Mouse (Mus musculus) ovary, postnatal 14 days (tissue): Measurements from ENCODE around the gene Ewsr1.
"Not testable (repeated sequence)": the region's sequence is repeated elsewhere in the genome, so short reads cannot be mapped to it uniquely, and the experiment has no call there.

ENCODE experiments used
- DNase-seq: peaks from one replicate; pipeline ENCODE4 v3.0.0; 2022; ENCODE audit warnings: low spot score

The Ewsr1 gene

DNA sequence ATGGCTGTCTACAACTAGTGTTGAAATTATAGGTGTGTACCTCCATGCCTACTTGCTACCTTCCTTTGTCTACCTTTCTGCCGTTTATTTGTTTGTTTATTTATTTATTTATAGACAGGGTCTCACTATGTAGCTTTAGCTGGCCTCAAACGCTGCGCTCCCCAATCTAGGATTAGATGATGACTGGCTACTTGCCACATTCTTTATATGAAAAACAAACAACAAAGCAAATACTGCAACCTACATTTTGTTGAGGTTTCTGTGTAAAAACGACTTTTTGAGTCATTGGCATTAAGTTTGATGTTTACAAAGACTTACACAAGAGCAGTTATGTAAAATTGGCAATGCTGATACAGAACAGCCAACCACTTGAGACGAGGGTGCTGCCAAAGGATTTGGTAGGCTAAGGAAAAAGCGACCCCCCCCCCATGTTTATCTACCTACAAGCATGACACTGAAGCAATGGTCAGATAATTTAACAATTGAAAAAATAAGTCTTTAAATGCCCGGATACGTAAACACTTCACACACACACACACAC is 2.5 kb downstream of the Ewsr1 start:
- no peak for DNase-seq

DNA sequence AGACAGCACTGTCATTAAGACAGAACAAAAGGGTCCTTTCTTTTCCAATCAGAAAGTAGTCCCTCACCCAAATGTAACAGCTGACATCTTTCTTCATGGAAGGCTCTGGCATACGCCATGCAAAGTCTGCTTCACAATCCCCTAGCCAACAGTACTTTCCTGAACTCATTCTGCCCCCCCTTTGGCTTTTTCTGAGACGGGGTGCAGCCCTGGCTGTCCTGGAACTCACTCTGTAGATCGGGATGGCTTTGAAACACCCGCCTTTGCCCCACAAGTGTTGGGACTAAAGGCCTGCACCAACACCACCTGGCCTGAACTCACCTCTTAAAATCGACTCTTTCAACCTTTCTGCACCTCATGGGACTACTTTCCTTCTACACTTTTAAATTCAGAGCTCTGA is 3.2 kb downstream of the Ewsr1 start:
- no peak for DNase-seq

DNA sequence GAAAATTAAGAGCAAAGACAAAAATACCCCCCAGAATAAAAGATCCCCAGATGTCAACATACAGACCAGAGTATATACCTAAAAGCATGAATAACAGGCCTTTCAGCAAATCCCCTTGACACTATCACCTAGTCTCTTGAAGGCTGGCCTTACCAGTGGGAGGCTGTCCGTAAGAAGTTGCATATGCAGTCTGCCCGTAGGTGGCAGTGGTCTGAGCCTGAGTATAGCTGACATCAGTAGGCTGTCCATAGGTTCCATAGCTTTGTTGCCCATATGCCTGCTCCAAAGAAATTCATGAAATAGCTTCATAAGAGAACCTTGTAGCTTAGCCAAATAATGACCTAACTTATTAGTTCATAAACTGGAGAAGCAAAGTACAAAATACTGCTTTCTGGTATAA is 7.4 kb downstream of the Ewsr1 start:
- DNase-seq = no peak

DNA sequence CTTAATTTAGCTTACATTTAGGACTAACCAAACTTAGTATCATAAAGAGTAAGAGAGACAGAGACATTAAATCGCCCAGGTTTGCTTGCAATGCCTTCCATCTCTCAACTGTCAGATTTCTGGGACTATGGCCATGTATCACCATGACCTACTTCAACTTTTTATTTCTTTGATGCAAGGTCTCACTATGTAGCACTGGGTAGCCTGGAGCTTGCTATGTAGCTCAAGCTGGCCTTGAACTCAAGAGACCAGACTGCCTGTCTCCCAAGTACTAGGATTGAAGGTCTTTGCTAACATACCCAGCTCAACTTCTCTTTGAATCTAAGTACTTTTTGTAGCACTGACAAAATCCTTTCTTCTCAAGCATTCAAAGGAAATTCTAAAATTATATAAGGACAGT is 9.9 kb downstream of the Ewsr1 start:
- no peak for DNase-seq

DNA sequence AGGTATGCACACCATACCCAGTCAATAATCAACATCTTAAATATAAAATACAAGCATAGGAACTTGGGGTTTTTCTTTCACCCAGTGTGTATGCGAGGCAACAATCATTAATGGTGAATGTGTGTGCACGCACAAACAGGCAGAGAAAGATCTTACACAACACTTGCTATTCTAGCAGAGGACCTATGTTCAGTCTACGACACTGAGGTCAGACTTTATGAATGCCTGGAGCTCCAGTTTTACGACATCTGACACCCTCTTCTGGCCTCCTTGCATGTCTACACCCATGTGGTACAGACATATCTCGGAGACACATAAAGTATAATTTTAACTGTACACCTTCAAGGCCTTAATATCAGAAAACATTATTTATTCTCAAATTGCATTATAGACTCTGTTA is 22.2 kb downstream of the Ewsr1 start:
- DNase-seq = not testable (repeated sequence)

DNA sequence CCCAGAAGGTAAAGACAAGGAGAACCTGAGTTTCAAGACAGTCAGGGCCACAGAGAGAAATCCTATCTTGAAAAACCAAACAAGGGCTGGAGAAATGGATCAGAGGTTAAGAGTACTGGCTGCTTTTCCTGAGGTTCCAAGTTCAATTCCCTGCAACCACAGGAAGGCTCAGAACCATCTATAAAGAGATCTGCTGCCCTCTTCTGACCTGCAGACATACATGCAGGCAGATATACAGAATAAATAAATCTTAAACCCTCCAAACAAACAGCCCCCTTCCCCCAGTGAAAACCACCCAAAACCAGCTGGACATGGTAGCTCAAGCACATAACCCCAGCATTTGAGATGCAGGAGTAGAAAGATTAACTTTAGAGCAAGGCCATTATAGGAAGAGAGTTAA is 23.3 kb downstream of the Ewsr1 start:
- DNase-seq = no peak

DNA sequence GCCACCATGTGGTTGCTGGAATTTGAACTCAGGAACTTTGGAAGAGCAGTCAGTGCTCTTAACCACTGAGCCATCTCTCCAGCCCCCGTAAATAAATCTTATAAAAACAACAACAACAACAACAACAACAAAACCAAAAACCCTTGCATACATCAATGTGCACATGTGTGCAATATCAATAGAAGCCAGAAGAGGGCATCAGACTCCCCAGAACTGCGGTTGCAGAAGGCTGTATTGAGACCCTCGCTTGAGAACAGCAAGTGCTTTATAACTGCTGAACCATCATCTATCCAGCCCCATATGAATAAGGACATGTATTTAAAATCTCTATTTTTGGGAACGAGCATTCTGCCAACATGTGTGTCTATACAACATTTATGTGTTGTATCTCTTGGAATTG is 24.2 kb downstream of the Ewsr1 start:
- DNase-seq = no peak

DNA sequence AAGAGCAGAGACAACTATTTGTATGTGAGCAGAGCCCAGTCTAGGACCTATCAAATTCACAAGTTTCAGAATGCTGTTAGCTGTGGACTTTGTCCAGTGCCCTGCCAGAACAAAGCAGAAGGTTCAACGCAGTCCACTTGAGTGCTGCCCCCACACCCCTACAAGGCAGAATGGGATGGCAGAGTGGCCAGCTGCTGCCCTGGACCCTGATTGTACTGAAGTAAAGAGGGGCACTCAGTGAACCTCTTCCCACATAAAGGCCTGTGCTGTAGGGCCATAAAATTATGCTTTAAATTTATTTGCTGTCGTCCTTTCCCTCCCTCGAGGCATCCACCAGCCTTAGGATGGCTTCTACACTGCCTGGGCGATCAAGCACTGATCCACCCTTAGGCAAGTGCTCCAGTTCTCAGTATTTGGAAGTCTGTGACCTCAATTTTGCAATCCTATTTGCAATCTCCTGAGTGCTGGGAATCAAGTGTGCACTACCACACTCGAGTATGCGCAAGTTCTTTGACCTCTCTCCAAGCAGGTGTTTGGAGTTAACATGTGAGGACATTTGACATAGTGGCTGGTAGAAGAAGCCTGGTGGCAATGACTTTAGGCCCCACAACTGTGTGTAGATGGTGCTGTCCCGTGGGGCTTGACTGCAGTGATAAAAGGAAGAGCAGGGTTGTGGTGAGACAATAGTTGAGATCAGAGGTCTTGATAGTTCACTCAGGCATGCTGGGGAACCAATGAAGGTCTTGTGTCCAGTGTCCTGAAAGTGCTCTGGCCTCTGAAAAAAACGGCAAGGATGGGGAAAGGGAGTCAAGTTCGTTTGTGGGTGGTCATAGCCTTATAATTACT is 30.7 kb downstream of the Ewsr1 start:
- DNase-seq = no peak

DNA sequence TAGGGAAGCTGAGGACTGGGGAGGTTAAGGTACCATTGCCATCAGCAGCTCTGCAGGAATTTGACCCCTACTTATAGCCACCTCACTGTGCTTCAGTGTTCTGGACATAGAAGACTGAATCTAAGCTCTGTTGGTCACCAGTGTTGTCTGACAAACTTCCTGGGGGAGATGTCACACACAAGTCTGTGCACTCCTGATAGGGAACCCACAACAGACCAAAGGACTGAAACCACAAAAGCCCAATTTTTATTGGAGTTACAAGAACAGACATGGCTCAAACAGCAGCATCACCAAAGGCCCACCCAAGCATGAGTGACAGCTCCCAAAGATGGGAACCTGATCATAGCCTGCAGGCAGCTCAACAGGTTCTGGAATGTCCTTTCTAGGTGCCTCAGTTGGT is 32.0 kb downstream of the Ewsr1 start:
- no peak for DNase-seq

DNA sequence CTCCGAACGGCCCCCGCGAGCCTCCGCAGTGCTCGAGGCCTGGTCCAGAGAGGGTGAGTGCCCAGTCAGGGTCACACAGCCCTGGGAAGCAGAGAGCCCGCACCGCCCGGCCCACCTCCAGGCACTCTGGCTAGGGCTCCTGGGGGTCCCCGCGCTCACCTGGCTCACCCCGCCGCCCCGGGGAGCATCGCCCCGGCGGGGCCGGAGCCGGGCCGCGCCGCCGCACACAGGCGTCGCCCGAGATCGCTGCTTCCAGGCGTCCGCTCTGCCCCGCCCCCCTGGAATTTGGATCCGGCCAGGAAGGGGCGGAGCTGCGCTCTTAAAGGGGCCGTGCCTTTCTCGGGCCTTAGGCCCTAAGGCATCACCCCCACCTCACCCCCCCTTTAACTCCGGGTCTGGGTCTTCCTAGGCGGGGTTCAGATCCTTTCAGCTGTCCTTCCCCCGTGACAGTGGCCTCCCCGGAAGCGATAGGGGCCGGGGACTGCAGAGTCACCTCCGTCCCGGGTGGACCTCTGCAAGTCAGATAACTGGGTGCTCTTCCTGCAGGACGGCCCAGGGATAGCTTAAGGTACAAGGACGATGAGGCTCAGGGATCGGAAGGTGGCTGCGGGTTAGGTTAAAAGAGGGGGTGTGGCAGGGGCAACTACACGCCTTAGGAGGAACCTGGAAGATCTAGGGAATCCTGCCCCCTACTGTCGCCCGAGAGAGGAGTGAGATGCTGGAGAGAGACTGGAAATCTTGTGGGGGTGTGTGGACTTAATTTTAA is 33.8 kb downstream of the Ewsr1 start, which contains the start of gene Gas2l1:
Gene Gas2l1, minus strand, starts transcription at position 272 of the 766 bp plus-strand sequence.
- DNase-seq = peak; percentile 83

DNA sequence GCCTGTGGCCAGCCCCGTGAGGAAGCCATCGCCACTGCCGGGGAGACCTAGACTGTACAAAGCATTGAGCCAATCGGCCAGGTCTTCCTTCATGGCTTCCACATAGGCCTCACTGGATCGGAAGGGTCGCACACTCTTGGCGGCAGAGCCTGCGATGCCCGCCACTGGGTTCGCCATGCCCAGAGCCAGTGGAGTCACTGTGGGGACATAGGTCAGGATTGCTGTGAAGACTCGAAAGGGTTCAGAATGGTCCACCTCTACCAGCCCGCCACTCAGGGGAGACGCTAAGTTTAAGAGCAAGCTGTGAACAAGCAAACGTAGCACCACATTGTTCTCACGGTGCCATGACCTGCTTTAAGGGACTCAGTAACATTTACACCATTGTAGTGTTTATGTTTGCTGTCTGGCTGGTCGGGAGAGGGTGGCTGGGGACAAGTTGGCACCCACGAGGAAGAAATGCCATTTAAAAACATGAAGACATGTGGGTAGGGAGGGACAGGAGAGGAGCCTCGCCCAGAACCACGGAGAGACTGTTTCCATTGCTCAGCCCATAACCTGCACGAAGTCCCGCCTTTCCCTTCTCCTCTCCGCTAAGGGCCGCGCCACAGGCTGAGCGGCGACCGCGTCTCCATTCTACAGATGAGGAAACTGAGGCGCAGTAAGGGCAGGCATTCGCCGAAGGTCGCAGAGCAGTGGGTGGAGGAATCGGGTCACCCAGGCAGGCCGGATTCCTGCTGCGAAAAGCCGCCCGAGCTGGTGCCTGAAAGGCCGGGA is 34.6 kb downstream of the Ewsr1 start:
- DNase-seq = no peak

DNA sequence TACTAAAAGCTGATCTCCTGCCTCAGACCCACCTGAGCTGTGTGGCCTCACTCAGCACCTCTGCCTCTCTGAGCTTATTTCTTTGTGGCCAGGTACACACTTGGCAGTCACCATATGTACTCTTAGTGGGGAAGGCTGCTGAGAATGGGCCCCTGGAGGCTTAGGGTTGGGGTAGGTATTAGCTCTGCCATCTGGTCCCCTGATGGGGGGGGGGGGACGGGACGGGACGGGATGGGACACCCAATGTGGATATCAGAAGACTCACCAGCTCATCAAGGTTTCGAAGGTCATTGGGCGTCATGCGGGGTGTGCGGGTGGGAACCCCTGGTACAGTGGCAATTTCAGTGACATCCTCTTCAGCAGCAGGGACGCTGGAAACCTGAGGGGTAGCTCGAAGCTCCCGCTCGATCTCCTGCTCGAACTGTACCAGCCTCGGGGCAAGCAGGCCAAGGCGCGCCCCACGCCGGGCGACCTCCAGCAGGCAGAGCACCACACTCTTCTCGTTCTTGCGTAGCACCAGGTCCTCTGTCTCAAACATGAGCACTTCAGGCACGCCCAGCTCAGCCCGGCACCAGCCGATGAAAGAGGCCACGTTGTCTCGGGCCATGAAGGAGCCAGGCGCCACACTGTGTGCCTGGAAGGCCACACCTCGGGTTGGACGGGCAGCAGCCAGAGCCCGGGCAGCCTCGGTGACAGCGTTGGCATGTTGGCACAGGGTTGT is 35.3 kb downstream of the Ewsr1 start:
- no peak for DNase-seq

DNA sequence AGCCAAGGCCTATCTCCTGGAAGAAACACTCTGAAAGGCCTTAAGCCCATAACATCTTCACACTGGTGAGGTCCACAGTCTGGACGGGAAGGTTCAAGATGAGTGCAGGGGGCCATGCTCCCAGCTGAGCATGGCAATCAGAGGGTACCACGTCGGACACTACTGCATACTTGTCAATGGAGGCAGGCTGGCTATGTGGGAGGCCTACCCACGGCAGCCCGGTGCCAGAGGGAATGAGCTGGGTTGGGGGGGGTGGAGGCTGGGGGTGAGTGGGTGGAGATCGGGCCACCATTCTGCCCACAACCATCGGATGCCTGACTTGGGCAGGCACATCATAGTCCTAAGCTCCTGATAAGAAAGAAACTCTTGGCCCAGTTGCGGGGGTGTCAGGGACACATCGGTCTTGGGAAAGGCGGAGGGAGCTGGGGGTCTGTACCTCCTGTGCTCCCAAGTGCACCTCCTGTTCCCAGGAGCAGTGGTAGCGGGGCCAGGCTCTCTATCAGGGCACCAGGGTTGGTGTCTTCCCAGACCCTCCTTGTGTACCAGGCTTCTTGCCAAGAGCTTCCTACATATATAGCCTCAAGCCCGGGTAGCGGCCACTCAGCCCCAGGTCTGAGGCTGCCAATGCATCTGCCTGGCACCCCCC is 36.1 kb downstream of the Ewsr1 start:
- no peak for DNase-seq

DNA sequence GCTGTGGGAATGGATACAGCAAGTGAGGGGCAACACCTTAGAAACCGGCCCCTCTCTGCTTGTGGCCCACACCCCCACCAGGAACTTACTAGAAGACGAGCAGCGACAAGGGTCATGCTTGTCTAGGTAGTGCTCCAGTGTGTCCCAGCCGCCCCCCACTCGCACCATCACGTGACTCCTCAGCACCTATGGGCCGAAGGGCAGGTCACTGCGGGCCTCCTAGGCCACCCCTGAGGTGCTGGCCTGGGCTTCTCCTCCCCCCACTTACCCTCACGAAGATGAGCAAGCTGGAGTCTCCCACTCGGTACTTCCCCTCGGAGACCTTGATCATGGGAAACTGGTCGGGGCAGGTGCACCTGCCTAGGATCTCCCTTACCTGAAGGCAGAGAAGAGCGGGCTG is 36.7 kb downstream of the Ewsr1 start:
- no peak for DNase-seq

DNA sequence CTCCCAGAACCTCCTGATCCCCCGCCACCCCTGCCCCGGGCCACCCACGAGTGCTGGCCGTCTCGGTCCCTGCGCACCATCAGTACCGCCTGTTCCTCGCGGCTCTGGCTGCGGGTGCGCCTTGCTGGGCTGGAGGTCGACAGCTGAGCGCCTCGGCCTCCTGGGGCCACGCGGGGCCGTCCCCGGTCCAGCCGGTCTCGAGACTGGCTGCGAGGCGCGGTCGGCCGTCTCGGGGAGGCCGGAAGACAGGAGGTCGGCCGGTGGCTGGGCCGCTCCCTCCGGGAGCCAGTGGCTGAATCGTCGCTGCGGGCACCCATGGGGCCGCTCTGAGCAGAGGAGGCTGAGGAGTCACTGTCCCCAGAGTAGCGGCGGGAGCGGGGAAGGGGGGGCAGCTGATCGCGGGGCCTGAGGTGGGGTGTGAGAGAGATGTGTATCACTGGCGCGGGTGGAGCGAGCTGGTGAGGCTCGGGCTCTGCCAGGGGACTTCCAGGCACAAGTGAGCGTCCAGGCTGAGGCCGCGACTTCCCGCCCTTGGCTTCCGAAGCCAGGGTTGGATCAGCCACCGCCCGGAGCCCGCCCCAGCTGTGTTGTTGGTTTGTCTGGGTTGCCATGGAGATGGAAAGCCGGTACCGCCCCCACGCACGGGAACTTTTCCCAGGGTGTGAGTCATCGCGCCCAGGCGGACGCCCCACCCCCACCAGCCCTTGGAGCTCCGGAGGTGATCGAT is 37.5 kb downstream of the Ewsr1 start:
- peak; percentile 96 for DNase-seq

DNA sequence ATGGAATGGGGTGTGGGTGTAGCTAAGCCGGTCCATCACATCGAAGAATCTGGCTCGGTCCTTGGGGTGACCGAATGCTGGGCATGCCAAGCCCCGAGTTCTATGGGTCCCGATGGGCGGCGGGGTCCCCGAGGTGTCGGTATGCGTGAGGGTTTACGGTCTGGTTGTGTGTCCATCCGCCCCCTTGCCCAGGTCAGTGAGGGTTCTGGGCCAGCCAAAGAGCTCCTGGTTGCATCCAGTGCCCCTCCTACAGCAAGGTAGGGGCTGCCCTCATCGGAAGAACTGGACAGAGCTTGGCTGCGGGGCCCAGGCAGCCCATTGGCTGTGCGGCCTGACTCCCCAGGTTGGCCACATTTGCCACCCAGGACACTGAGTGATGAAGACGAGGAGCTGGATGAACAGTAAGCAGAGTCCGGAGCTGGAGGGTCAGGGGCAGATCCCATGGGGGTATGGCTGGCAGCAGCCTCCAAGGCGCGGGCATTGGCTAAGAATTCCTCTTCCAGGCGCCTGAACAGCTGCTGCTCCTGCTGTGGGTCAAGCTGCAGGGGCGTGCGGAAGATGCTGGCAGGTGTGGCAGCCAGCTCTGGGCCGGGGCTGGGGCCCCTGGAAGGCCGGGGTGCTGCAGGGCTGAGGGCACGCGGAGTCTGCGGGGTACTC is 38.2 kb downstream of the Ewsr1 start:
- DNase-seq = no peak

DNA sequence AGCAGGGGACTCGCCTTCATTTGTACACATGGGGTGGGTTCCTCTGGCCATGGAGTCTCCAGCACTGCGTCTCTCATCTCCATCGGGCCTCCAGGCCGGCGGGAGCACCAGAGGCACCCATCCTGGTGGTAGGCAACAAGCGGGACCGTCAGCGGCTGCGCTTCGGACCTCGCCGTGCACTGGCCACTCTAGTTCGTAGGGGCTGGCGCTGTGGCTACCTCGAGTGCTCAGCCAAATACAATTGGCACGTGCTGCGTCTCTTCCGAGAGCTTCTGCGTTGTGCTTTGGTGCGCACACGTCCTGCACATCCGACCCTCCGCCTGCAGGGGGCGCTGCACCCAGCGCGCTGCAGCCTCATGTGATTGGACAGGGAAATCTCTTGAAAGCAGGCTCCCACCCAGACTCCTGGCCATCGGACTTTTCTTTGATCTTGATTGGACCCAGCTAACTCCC is 39.3 kb downstream of the Ewsr1 start:
- DNase-seq = no peak

DNA sequence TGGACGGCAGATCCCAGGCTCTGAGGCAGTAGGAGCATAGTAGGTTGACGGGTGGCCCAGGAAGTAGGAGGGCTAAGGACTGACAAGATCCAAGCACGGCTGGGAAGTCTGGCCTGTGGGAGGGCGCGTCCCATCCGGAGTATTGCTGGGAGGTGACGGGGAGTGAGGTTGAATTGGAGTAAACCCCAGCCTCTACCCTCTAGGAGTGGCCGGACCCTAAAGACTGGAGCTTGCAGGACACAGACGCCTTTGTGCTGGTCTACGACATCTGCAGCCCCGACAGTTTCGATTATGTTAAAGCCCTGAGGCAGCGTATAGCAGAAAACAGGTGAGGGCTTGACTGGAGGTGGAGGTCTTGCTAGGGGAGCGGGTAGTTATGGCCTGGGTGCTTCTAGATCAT is 39.8 kb downstream of the Ewsr1 start:
- no peak for DNase-seq

DNA sequence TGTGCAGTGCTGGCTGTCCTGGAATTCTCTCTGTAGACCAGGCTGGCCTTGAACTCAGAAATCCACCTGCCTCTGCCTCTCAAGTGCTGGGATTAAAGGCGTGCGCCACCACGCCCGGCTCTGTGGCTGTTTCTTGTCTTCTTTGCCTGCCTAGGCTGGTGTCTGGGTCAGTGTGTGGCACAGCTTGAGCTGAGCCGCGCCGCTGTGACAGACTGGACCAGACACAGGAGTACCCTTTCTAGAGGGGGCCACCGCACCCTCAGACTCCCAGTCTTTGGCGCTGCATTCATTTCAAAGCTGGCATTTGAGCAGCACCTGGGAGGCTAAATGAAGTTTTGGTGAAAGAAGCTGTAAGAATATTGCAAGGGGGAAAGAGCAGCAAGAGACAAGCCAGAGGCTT is 40.3 kb downstream of the Ewsr1 start:
- DNase-seq = no peak
